Mouse (Mus musculus) urinary bladder, postnatal 36 days (tissue): ENCODE measurements around the gene Trim61.
"Not testable (repeated sequence)": the region's sequence is repeated elsewhere in the genome, so short reads cannot be mapped to it uniquely, and the experiment has no call there.

Experiments used
- DNase-seq, 2 experiments: peaks; one replicate each; pipeline ENCODE4 v3.0.0; 2022; ENCODE audit warnings: low spot score in 2 of 2, mixed read lengths in 1 of 2

Trim61 gene

DNA sequence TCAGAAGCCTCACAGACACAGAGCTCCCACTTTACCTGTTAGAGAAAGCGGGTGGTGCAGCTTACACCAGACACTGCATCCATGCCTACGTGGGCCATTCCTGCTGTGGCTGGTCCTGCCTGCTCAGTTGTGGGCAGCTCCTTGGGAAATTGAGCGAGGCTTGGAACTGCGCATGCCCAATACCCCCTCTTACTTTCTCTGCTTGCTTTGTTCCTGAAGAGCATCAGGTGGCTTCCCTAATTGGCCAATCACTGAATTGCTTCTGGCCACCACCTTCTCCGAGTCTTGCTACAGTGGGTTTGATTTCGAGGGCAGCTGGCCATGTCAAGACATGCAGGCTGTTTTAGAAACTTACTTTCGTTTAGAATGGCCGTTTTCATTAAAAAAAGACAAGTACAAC, at the start of gene Trim61, which contains the start of gene Trim60:
Gene Trim61 (minus strand): TSS at position 101 of the 400 bp plus-strand sequence.
Gene Trim60 (minus strand): TSS at position 162 of the 400 bp plus-strand sequence.
- DNase-seq: no peak

DNA sequence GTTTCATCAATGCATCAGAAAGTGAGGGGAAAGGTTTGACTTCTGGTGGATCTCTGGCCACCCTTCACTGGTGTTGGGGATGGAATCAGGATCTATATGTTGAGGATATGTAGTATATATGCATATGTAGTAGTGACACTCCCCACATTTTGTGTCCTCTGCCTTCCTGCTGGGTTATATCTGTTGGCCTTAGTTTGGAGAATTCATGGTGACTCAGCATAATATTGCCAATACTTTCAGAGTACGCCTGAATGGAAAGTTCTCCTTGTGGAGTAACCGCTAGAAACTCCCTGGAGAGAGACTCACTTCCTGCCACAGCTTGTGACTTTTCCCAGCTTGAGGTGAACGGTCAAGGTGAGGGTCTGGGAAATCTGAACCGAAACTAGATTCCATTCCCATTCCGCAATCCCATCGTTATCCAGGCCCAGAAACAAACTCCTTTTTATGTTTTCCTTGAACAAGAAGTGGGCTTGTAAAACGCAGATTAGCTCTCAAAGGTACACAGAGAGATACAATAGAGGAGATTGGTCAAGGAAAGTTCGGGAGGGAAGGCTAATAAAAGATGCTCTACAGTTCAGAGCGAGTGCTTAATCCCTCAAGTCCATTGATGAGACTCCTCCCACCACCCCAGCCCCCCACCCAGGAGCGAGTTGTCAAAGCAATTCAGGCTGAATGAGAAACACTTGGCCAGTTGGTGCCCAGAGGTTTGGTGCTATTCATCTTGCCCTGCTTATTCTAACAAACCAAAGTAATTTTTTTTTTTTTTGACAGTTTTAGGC, 49.6 kb upstream of the Trim61 start:
- no peak for DNase-seq

DNA sequence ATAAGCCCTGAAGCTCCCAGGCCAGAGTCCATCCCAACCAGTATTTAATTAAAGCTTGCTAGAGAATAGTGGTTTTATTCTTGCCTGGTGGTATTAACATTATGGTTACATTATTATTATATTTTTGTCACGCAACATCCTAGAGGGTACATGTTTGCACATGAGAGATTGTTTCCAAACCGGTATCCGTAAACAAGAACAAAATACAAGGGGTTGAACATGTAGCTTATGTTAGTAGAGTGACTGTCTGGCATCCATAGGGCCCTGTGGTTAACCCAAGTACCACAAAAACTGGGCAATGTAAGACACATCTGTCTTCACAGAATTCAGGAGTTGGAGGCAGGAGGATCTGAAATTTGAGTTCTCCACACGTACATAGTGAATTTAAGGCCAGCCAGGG, 48.7 kb upstream of the Trim61 start:
- DNase-seq: no peak

DNA sequence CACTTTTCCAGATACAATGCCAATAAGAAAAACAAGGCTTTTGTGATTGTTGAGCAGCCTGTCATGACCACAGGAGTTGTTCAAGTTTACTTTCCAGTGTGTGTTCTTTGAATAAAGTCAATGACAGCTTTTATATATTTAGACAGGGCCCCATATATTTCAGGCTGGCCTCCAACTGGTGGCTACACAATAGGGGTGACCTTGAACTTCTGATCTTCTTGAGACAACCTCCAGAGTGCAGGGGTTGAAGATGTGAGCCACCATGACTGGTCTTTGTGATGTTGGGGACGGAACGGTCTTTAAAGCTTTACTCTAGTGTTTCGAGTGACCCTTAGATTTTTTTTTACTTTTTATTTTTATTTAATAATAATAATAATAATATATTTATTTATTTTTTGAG, 47.3 kb upstream of the Trim61 start:
- no peak for DNase-seq

DNA sequence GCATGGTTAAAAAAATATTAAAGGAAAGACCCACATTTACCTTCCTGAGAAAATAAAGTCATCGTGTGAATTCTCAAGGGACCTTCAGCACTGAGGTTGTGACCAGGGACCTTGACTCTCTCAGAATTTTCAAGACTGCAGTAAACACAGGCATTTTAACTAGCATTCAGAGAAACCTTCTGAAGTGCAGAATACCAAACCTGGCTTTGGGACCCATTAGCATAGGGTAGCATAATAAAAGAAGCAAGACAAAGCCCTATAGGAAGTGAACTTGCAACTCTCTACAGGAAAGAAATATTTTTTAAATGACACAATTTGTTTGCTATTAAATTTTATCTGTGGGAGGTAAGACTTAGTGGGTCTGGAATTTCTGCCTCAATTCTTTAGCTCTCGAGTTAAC, 45.7 kb upstream of the Trim61 start:
- no peak for DNase-seq

DNA sequence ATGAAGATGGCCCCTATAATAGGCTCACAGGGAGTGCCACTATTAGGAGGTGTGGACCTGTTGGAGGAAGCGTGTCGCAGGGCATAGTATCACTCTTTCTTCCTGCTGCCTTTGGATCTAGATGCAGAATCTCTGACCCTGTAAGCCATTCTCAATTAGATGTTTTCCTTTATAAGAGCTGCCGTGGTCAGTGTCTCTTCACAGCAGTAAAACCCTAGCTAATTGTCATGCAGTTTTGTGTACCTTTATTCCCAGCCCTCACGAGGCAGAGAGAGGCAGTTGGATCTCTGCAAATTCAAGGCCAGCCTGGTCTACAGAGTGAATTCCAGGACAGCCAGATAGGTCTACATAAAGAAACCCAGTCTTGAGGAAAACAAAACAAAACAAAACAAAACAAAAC, 43.9 kb upstream of the Trim61 start:
- no peak for DNase-seq

DNA sequence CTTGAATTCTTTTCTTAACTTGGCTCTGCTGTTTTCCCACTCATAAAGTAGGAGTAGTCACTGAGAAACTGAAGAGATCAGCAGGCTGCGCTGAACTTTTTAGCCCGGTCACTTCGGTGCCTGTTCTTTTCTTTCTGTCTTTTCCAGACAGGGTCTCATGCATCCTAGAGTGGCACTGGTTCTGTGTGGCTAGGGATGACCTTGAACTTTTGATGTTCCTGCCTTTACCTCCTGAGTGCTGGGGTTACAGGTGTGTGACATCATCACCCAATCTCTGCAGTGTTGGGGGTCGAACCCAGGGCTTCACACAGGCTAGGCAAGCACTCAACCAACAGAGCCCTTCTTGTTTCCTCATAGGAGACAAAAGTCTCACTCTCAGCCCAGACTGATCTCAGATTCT, 38.4 kb upstream of the Trim61 start:
- no peak for DNase-seq

DNA sequence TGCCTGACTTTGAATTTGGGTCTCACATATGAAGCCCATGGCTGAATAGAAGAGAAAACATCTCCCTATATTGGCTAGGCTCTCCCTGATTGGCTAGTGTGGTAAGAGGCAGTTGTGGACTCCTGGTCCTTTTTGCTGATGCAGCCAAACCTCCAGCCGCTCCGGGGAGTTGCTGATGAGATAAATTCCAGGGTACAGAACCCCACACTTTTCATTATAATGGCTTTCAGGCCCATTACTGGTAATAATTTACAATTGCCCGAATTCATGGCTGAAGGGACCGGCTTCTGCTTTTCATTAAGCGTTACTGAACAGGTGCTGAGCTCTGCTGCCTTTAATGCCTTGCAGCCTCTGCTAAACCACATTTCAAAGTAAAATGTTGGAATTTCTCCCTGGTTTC, 35.6 kb upstream of the Trim61 start:
- no peak for DNase-seq

DNA sequence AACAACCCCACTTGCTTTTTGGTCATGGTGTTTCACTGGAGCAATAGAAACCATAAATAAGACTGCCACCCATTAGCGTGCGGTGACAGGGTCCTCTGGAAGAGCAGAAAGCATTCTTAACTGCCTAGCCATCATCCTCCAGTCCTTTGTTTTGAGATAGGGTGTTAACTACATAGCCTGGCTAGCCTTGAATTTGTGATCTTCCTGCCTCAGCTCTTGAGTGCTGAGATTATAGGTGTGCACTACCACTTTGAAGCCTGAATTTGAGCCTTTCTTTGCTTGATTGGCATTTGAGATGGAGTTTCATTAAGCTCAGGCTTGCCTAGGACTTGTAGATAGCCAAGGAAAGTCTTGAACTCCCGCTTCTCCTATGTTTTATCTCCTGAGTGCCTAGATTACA, 35.2 kb upstream of the Trim61 start:
- no peak for DNase-seq

DNA sequence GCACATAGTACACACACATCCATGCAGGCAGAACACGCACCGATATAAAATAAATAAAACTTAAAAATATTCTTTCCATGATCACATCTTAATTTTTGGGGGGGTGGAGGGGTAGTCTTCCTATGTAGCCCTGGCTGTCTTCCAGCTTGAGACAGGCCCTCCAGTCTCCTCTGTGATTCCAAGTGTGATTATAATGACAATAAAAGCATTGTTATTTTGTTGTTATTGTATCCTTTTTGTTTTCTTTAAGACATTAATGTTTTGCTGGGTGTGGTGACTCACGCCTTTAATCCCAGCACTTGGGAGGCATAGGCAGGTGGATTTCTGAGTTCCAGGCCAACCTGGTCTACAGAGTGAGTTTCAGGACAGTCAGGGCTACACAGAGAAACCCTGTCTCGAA, 29.5 kb upstream of the Trim61 start:
- no peak for DNase-seq

DNA sequence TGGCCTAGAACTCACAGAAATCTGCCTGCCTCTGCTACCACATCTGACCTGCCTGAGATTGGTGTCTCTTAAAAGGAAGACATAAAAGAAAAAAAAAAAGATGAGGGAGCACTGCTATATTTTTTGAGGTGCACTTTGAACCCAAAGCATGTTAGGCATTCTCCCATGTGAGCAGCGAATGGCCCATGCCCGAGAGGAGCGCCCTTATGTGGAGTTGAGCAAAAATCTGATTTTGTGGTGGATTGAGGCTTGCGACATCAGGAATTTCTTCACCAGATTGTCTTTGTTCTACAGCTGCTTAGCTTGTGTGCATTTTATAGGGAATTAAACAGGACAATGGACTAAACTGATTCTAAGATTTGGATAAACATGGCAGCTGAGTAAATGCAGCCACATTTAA, 28.9 kb upstream of the Trim61 start:
- no peak for DNase-seq

DNA sequence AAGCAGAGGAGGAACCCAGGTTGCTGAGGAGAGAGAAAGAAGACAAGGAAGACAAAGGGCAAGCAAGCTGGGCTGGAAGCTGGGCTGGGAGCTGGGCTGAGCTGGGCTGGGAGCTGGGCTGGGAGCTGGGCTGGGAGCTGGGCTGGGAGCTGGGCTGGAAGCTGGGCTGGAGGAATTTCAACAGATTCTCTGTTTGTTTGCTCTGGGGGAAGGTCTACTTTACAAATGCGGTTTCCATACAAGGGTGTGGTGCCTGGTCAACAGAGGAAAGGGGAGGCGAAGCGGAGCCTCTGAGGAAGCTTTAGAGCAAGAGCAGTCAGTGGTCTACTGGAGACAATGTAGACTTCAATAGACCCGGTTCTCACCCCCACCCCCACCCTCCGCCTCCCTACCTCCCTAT, 28.2 kb upstream of the Trim61 start:
- DNase-seq: no peak

DNA sequence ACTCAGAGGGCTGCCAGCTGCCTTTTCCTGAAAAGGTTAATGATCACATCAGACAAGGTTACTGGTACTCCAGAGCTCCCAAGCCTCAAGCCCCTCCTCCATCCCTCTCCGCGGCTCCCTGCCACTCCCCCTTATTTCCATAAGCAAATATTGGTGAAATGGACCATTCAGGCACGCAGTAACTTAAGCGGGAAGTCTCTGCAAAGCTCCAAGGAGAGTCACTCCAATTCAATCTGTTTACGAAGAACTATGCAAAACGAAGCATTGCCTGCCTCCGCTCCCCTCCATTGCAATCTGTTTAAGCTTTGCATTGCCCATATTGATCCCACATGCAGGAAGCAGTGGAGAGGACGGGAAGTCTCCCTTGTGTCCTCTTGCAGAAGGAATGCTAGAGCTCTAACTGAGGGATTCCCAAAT, 18.8 kb upstream of the Trim61 start, which contains the start of gene Apela:
Gene Apela (minus strand): TSS at position 220 of the 417 bp plus-strand sequence.
- no peak for DNase-seq

DNA sequence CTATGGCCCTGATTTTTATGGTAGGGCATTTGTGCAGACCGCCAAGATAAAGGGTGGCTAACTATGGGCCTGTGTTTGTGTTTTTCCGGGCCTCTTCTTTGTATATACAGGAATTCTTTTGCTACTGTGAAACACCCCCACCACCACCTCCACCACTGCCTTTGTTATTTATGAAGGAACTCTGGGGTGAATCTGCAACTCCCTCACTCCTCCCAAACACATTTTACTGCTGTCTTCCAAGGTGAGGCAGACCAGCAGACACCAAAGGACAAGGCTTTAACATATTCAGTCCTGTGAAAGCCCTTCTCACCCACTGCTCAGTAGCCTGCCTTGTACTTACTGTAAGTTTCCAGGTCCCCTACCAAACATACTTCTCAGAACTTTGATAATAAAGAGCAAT, 15.8 kb upstream of the Trim61 start:
- no peak for DNase-seq

DNA sequence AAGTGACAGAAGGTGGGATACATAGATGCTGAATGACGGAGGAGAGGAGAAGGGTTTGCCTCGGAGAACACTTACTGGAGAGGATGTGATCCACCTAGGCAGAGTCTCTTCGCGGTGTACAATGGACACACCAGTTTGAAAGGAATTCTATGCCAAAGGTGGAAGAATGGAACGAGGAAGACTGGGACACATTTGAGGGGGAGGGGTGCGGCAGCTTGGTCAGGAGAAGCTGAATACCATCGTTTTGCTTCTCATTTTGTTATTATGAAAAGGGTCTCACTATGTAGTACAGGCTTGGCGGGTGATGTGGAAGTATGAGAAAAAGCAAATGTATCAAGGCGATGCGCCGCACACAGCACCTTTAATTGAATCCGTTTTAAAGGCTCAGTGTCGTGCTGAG, 14.7 kb upstream of the Trim61 start:
- no peak for DNase-seq

DNA sequence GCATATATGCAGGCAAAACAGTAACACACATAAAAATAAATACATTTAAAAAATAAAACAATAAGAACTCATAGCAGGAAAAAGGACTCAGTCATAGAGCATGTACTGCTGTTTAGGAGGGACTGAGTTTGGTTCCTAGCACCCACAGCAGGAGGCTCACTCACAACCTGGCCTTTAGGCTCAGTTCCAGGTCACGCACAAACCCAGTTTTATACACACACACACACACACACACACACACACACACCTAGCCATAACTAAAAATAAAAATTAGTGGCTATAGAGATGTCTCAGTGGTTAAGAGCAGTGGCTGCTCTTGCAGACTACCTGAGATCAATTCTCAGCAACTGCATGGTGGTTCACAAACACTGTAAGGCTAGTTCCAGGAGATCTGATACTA, 13.8 kb upstream of the Trim61 start:
- no peak for DNase-seq

DNA sequence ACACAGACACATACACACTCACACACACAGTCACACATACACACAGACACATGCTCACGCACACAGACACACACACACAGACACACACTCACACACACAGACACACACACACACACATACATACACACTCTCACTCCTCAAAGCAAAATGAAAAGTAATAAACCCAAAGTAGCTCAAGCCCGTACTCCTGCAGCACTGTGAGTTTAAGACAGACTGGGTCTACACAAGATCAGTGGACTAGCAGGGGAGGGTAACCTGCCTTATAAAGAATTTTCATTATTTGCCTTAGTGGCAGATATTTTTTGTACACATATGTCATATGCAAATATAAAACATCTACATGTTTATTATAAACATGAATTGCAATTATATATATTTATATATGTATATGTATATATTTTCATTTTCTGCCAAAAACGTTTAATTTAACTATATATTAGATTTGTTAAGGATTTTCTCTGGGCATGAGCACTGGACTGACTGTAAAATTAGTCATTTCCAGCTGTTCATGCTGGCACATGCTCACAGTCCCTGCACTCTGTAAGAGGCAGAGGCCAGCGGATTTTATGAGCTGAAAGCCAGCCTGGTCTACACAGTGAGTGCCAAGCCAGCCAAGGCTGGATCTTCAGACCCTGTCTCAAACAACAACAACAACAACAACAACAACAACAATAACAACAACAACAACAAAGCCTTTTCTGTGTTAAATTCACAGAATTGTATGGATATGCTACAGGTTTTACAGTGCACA, 12.6 kb upstream of the Trim61 start:
- no peak for DNase-seq

DNA sequence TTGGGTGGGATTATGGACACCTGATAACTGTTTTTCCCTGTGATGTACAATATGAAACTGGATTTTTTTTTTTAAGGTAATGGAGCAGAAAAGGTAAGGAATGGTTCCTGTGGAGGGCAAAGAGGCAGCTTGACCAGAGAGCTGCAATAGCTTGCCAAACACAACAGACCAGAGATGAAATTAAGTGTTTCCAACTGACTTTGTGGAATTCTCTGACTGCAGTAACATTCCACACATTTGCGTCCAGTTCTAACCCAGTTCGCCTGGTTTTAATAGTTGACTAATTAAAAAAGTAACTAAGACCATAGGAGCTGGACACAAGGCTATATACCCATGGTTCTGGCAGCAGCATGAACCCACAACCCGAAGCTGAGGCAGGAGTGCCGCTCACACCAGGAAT, 11.5 kb upstream of the Trim61 start:
- no peak for DNase-seq

DNA sequence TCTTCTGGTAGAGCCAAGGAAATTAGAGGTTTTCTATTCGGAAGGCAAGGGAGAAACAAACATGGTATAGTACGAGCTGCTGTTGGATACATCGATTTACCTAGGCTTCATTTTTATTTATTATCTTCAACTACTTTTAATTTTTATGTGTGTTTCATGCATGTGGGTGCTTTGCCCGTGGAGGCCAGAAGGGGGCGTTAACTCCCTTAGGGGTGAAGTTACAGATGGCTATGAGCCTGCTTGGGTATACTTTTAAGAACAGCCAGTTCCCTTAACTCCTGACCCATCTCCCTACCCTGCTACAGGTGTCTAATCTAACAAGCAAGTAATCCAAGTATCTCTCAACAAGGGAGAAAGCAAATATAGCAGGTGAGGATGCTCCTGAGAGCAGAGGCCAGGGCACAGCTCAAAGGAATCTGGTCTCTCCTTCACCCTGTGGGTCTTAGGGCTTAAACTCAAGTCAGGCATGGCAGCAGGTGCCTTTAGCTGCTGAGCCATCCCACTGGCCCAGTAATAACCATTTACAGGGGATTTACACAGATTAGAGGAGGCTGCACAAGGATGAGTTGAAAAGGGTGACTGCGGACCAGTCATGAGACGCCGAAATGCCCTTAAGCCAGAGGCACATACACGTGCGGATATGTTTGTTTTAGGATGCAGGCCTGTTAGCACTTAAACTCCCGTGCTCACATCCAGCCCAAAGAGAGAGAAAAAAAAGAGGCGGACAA, 10.8 kb upstream of the Trim61 start:
- DNase-seq: no peak

DNA sequence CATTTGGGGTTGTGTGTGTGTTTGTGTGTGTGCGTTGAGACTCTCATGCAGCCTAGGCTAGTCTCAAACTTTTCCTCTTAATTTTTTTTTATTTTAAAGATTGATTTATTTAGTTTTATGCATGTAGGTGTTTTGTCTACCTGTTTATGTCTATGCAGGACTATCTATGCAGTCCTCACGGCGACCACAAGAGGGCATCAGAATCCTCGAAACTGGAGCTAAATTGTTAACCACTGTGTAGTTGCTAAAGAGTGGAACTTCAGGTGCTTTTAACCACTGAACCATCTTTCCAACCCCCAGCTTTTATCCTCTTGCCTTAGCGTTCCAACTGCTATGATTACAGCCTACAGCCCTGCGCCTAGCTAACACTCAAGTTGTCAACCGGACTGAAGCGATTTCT, 4.2 kb upstream of the Trim61 start:
- peak; percentile 51 to 52 for DNase-seq

DNA sequence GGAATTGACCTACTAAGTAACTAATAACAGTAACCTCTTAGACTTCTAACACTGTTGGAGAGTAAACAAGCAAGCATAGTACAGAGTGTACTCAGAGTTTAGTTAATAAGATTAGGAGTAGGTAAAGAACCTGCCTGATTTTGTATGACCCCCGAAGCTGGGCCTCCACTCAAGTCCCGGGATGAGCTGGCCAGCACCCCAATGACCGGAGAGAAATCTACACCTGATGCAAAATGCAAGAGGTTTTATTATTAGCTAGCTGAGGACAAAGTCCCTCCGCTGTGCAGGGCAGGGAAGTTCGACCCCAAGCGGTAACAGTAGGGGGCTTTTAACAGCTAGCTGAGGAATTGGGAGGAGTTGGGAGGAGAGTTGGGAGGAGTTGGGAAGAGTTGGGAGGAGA, 10.7 kb downstream of the Trim61 start:
- not testable (repeated sequence) for DNase-seq

DNA sequence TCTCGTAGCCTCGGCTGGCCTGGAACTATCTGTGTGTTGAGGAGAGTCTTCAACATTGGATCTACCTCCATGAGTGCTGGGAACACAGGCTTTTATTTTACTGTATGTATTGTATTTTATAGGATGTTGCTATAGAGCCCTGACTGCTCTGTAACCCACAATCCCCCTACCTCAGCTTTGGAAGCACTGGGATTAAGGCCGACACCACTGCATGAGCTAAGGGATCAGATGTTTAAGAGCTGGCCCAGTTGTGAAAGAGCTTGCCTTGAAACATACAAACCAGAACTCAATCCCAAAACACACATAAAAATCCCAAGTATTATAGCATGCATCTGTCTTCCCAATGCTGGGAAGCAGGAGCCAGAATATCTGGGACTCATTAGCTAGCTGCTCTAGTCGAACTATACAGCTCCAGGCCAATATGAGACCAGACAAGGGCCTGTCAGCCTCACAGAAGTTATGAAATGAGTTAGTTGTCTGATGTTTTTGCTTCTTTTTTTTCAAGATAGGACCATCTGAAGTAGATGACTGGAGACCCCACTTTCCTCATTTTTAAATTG, 19.4 kb downstream of the Trim61 start:
- no peak for DNase-seq
